Mouse (Mus musculus): ENCODE results near the gene Rabl6.

GRCm38 (mm10) chr2:25573068-25573467 is 35.3 kb downstream of the Rabl6 start:
- TF ChIP-seq CTCF (conservative IDR thresholded peaks at IDR 0.05 in 1 of 2, IDR thresholded peaks at IDR 0.05 in 1 of 2; ENCODE audit: low read depth in 2 of 2, low read length in 2 of 2), result no peak
- no peak for TF ChIP-seq ZNF384 (IDR thresholded peaks at IDR 0.05; ENCODE audit: low read depth, low read length)
- TF ChIP-seq EP300 (IDR thresholded peaks at IDR 0.05; ENCODE audit: low read length), result no peak
- no peak for TF ChIP-seq JUN (IDR thresholded peaks at IDR 0.05; ENCODE audit: insufficient read depth, low read depth, low read length)
- no peak for TF ChIP-seq POLR2A (IDR thresholded peaks at IDR 0.05; ENCODE audit: low read depth, low read length)
- no peak for TF ChIP-seq POLR2AphosphoS2 (IDR thresholded peaks at IDR 0.05; ENCODE audit: low read depth, low read length)
- TF ChIP-seq JUND (conservative IDR thresholded peaks at IDR 0.05; ENCODE audit: low read depth, low read length), result no peak
- no peak for TF ChIP-seq NELFE (IDR thresholded peaks at IDR 0.05; ENCODE audit: low read depth, low read length)
- TF ChIP-seq MAX (IDR thresholded peaks at IDR 0.05; ENCODE audit: low read length), result no peak
- TF ChIP-seq MAZ (IDR thresholded peaks at IDR 0.05; ENCODE audit: low read depth, low read length), result no peak
- no peak for TF ChIP-seq MEF2A (IDR thresholded peaks at IDR 0.05; ENCODE audit: borderline replicate concordance, low read depth, low read length)

Measured in CH12.LX (cell line).